Mouse (Mus musculus) hindbrain, embryonic 10.5 days (tissue): Measurements from ENCODE around the gene Zfp90. TPM values are rescaled to one million over a fixed set of nuclear protein-coding genes. Genes with fewer than 3 reads are reported as not detected.

Experiments
- DNase-seq: peaks from one replicate; pipeline ENCODE4 v3.0.0-alpha.2; 2017; ENCODE audit warnings: low spot score
- H3K27ac ChIP-seq: fragments of 300-500 bp; sonication (generic); 2 replicates; pipeline ENCODE4 v1.5.1; 2016; ENCODE audit warnings: mild to moderate bottlenecking, moderate library complexity
- H3K27me3 ChIP-seq: fragments of 300-500 bp; sonication (generic); 2 replicates; pipeline ENCODE4 v1.6.1; 2016; ENCODE audit warnings: mild to moderate bottlenecking; ENCODE audit not compliant: poor library complexity, insufficient read depth, severe bottlenecking
- H3K36me3 ChIP-seq: fragments of 300-500 bp; sonication (generic); 2 replicates; pipeline ENCODE4 v1.6.1; 2016; ENCODE audit warnings: mild to moderate bottlenecking, moderate library complexity
- H3K4me1 ChIP-seq: fragments of 300-500 bp; sonication (generic); replicated peaks from 2 replicates; pipeline ENCODE4 v1.6.1; 2016; ENCODE audit warnings: mild to moderate bottlenecking
- H3K4me3 ChIP-seq: fragments of 300-500 bp; sonication (generic); 2 replicates; pipeline ENCODE4 v1.5.1; 2016; ENCODE audit warnings: mild to moderate bottlenecking, moderate library complexity
- H3K9me3 ChIP-seq: fragments of 300-500 bp; sonication (generic); 2 replicates; pipeline ENCODE4 v1.6.1; 2016; ENCODE audit warnings: mild to moderate bottlenecking, moderate library complexity
- WGBS: fragments of 180-500 bp; shearing (Covaris S2); methylation state at CpG from one replicate; pipeline ENCODE4 v1.1.7; 2016; 5-methylcytosine and 5-hydroxymethylcytosine counted together
- polyA plus RNA-seq: library from polyadenylated mRNA; unstranded; fragments of >200 nt; fragmentation: Nextera tagmentation; extraction: Ambion mirVana; gene quantifications from 2 replicates; pipeline ENCODE4 v1.2.1, GENCODE M21; 2016

Gene Zfp90
- polyA plus RNA-seq, 1 experiment from 2014 or later: 26.1 TPM

- Histone ChIP-seq H3K36me3 (no peaks in the 10 kb centered on the region), H3K27me3 (no peaks in the 10 kb centered on the region), H3K4me3 (no peak overlapping the region), H3K27ac (no peak overlapping the region), H3K9me3 (no peaks in the 10 kb centered on the region), H3K4me1 (0 out of 2 replicates have a peak, but pooled peaks cover 4% of the 10 kb centered on the region)
- DNase-seq: no peak
- 80% methylated on average over 1 of the region's 1 CpGs for WGBS
Observed at GRCm38 (mm10) chr8:106442740-106443139, 27.6 kb downstream of the Zfp90 start.

DNA sequence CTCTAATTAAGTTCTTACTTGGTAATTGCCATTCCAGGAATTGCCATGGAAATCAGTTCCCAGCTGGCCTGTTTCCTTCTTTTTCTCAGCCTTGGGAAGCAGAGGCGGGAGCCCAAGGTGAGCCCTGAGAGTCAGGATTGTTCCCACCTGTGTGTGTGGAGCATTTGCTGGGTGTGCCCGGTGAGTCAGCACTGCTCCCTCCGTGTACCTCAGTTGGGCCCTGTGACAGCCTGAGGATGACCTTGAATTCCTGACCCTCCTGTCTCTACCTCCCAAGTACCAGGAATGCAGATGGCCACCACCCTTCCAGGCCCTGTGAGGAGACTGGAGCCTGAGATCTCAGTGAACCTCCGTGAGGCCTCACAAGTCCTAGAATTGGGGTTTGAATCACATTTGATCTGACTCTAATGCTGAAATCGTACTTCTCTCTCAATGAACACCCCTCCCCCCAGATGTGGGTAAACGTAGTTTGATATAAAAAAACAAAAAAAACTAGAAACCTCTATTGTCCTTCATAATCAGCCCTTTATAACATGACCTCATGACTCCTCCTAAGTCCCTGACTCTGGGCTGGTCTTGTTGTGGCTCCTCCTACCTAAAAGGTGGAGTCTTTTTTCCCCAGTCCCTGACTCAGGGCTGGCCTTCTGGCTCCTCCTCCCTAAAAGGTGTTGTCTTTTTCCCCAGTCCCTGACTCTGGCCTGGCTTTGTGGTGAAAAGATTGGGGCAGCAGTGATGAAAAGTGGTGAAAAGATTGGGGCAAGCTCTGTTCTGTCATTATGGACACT, 36.4 kb downstream of the Zfp90 start:
- Histone ChIP-seq H3K4me3 (no peak overlapping the region), H3K9me3 (no peaks in the 10 kb centered on the region), H3K27me3 (no peaks in the 10 kb centered on the region), H3K27ac (no peak overlapping the region; the same call in 1 of the 2 replicates), H3K36me3 (no peaks in the 10 kb centered on the region), H3K4me1 (no peaks in the 10 kb centered on the region; the same call in 1 of the 2 replicates)
- WGBS: 82% methylated on average over 6 of the region's 6 CpGs
- no peak for DNase-seq

DNA sequence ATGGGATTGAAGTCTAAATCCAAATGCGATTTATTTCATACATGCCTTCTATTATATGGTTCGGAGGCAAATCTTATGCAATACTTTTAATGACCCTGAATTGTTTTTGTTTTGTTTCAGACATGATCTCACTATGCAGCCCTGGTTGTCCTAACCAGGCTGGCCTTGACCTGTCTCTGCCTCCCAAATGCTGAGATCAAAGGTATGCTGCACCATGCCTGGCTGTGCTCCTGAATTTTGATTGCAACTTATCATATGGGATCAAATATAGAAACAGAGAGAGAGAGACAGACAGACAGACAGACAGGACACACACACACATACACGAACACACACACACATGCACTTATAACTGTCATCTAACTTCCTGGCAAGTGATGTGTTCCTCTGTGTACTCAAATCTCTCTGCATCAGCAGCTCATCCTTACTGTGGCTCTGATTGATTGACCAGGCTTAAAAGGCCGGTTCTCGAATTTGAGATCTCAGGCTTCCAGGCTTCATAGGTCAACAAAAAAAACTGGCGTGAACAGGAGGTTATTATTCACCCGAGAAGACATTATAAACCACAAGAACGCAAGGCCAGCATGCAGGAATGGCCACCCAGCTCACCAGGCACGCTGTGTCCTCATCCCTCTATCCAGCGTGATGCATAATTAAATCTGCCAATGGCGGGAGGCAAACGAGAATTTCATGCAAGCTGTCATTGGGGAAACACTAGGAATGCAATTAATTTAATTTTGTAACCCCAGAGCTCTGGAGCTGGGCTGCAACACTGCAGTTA, 37.8 kb downstream of the Zfp90 start:
- H3K4me3 ChIP-seq: no peak overlapping the region
- H3K9me3 ChIP-seq: 0 out of 2 replicates have a peak, but pooled peaks cover under 1% of the 10 kb centered on the region
- DNase-seq: no peak
- H3K36me3 ChIP-seq: no peaks in the 10 kb centered on the region
- WGBS: 78% methylated on average over 12 of the region's 12 CpGs
- no peaks in the 10 kb centered on the region for H3K27me3 ChIP-seq
- H3K4me1 ChIP-seq: no peaks in the 10 kb centered on the region; the same call in 1 of the 2 replicates
- no peak overlapping the region for H3K27ac ChIP-seq

- Histone ChIP-seq H3K4me3 (no peak overlapping the region), H3K27me3 (no peaks in the 10 kb centered on the region), H3K4me1 (no peaks in the 10 kb centered on the region; the same call in 1 of the 2 replicates), H3K9me3 (0 out of 2 replicates have a peak, but pooled peaks cover 2% of the 10 kb centered on the region), H3K36me3 (no peaks in the 10 kb centered on the region), H3K27ac (no peak overlapping the region)
- 74% methylated on average over 11 of the region's 11 CpGs for whole genome bisulfite sequencing
- DNase-seq: no peak
Observed at GRCm38 (mm10) chr8:106454036-106454435, 38.9 kb downstream of the Zfp90 start.

DNA sequence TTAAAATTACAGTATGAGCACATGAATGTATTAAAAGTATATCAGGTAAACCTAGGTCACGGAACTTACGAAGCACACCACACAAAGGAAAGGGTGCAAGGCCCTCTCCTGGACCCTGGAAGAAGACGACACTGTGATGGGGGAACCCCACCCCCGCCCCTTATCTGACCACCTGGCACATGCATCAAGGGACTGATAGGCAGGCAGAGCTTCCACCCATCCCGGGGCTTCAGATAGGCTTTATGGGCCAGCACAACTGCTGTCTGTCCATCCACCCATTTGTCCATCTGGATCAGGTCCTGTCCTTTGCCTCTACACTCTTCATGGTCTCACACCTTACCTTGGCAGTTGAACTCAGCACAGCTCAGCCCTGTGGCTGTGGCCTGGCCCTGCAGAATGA, 47.0 kb downstream of the Zfp90 start:
- WGBS: 81% methylated on average over 5 of the region's 5 CpGs
- 0 out of 2 replicates have a peak, but pooled peaks cover 2% of the 10 kb centered on the region for H3K9me3 ChIP-seq
- H3K4me1 ChIP-seq: peaks cover 16% of the 10 kb centered on the region
- no peaks in the 10 kb centered on the region for H3K27me3 ChIP-seq
- H3K36me3 ChIP-seq: no peaks in the 10 kb centered on the region
- no peak overlapping the region for H3K4me3 ChIP-seq
- DNase-seq: no peak
- H3K27ac ChIP-seq: no peak overlapping the region

GRCm38 (mm10) chr8:106463795-106464194, 48.7 kb downstream of the Zfp90 start:
- Histone ChIP-seq H3K27me3 (no peaks in the 10 kb centered on the region), H3K4me1 (peaks cover 16% of the 10 kb centered on the region), H3K27ac (no peak overlapping the region), H3K36me3 (no peaks in the 10 kb centered on the region), H3K9me3 (no peaks in the 10 kb centered on the region), H3K4me3 (no peak overlapping the region)
- no peak for DNase-seq
- 80% methylated on average over 6 of the region's 6 CpGs for WGBS

GRCm38 (mm10) chr8:106469485-106469884, 54.4 kb downstream of the Zfp90 start:
- no peak for DNase-seq
- Histone ChIP-seq H3K4me1 (peaks cover 4% of the 10 kb centered on the region; the same call in 1 of the 2 replicates), H3K9me3 (no peaks in the 10 kb centered on the region), H3K36me3 (no peaks in the 10 kb centered on the region), H3K27me3 (no peaks in the 10 kb centered on the region), H3K27ac (no peak overlapping the region), H3K4me3 (no peak overlapping the region)
- WGBS: 56% methylated on average over 7 of the region's 7 CpGs

- Histone ChIP-seq H3K36me3 (no peaks in the 10 kb centered on the region), H3K27ac (no peak overlapping the region), H3K27me3 (no peaks in the 10 kb centered on the region), H3K9me3 (0 out of 2 replicates have a peak, but pooled peaks cover 4% of the 10 kb centered on the region), H3K4me1 (peaks cover 4% of the 10 kb centered on the region; the same call in 1 of the 2 replicates), H3K4me3 (no peak overlapping the region)
- DNase-seq: no peak
- WGBS: 89% methylated on average over 5 of the region's 5 CpGs
Observed at GRCm38 (mm10) chr8:106474001-106474400, 58.9 kb downstream of the Zfp90 start.

Other genes with a start within 250 kb of the Zfp90 start
- gene Slc7a6, start 246.5 kb upstream of the Zfp90 start, polyA plus RNA-seq: 66.1 and 71.9 TPM in 2 replicates
- 33.0 and 36.9 TPM in 2 replicates for gene Slc7a6os, start 204.4 kb upstream of the Zfp90 start, polyA plus RNA-seq
- 71.1 and 73.6 TPM in 2 replicates for gene Prmt7, start 204.4 kb upstream of the Zfp90 start, polyA plus RNA-seq
- gene Smpd3, start 77.3 kb upstream of the Zfp90 start, polyA plus RNA-seq: 12.7 and 20.9 TPM in 2 replicates
- gene 6030452D12Rik, start 85.2 kb downstream of the Zfp90 start, polyA plus RNA-seq: not detected in 2 replicates
- gene Cdh3, start 95.6 kb downstream of the Zfp90 start, polyA plus RNA-seq: 8.2 and 11.3 TPM in 2 replicates
- gene Gm10073, start 158.1 kb downstream of the Zfp90 start, polyA plus RNA-seq: 6.2 and 8.0 TPM in 2 replicates
- 9.0 and 10.5 TPM in 2 replicates for gene Cdh1, start 188.0 kb downstream of the Zfp90 start, polyA plus RNA-seq